Mouse (Mus musculus): ENCODE measurements at regions not wholly inside any gene's neighbourhood (a gene's known extent, or its start where the extent isn't known, plus 50 kb on each side); places are given as distances from the start of the nearest gene placed in this dataset.

DNA sequence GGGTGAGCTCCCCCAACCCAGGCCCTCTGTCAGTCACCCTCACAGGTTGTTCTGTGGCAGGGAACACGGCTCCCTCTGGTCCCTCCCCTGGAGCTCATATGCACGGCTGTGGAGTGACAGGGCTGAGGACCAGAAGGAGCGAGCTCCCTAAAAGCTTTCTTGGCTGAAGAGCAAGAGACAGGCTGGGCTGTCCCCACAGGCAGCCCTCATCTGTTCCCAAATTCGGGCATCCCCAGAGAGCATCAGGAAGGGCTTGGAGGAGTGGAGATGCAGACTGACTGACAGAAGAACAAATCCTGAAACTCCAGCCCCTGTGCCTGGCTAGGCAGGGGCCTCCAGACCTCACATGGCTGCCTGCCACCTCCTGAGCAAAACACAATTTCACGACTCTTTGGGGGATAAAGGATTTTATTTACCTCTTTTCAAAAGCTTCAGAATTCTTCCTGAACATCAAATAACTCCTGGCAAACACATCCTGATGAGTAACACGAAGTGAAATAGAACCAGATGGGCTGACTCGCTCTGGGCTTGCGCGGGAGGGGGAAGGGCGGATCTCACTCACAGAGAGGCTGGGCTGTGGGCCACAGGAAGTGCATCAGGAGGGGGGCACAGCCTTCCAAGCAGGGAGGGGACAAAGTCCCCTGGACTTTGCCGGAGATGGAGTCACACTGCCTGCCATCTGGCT, 232.7 kb upstream of the Zmiz1 start:
- no peaks in the 10 kb centered on the region for H3K9me3 ChIP-seq (ENCODE audit: low read length)
- H3K4me3 ChIP-seq (replicated peaks; ENCODE audit: low read length), result no peak overlapping the region
- H3K36me3 ChIP-seq (ENCODE audit: insufficient read depth, low read length), result no peaks in the 10 kb centered on the region
- no peak for TF ChIP-seq CTCF (conservative IDR thresholded peaks at IDR 0.05; ENCODE audit: low read length)
- no peak for TF ChIP-seq NANOG (IDR thresholded peaks at IDR 0.05; ENCODE audit: borderline replicate concordance, low read length)
- no peak for TF ChIP-seq POU5F1 (IDR thresholded peaks at IDR 0.05; ENCODE audit: borderline replicate concordance, low read length)
- H3K27me3 ChIP-seq (ENCODE audit: insufficient read depth, low read length), result peaks cover 28% of the 10 kb centered on the region; the same call in 1 of the 2 replicates
- H3K4me1 ChIP-seq (replicated peaks; ENCODE audit: low read depth, low read length), result peaks cover 14% of the 10 kb centered on the region

GRCm38 (mm10) chr14:25226840-25227506, 232.0 kb upstream of the Zmiz1 start:
- peaks cover 14% of the 10 kb centered on the region for H3K4me1 ChIP-seq (replicated peaks; ENCODE audit: low read depth, low read length)
- no peaks in the 10 kb centered on the region for H3K9me3 ChIP-seq (ENCODE audit: low read length)
- peaks cover 28% of the 10 kb centered on the region; the same call in 1 of the 2 replicates for H3K27me3 ChIP-seq (ENCODE audit: insufficient read depth, low read length)
- H3K36me3 ChIP-seq (ENCODE audit: insufficient read depth, low read length), result no peaks in the 10 kb centered on the region
- TF ChIP-seq POU5F1 (IDR thresholded peaks at IDR 0.05; ENCODE audit: borderline replicate concordance, low read length), result no peak
- H3K4me3 ChIP-seq (replicated peaks; ENCODE audit: low read length), result no peak overlapping the region

GRCm38 (mm10) chr14:25228321-25229047, 230.5 kb upstream of the Zmiz1 start:
- Histone ChIP-seq H3K27me3 (ENCODE audit: insufficient read depth, low read length) (peaks cover 32% of the 10 kb centered on the region; the same call in 1 of the 2 replicates), H3K4me3 (replicated peaks; ENCODE audit: low read length) (no peak overlapping the region), H3K9me3 (ENCODE audit: low read length) (no peaks in the 10 kb centered on the region), H3K4me1 (replicated peaks; ENCODE audit: low read depth, low read length) (peaks cover 17% of the 10 kb centered on the region), H3K36me3 (ENCODE audit: insufficient read depth, low read length) (no peaks in the 10 kb centered on the region)
- TF ChIP-seq NANOG (IDR thresholded peaks at IDR 0.05; ENCODE audit: borderline replicate concordance, low read length) (no peak), POU5F1 (IDR thresholded peaks at IDR 0.05; ENCODE audit: borderline replicate concordance, low read length) (no peak), CTCF (conservative IDR thresholded peaks at IDR 0.05; ENCODE audit: low read length) (no peak)

- Histone ChIP-seq H3K36me3 (ENCODE audit: insufficient read depth, low read length) (no peaks in the 10 kb centered on the region), H3K4me3 (replicated peaks; ENCODE audit: low read length) (no peak overlapping the region), H3K27me3 (ENCODE audit: insufficient read depth, low read length) (peaks cover 37% of the 10 kb centered on the region; the same call in 1 of the 2 replicates), H3K9me3 (ENCODE audit: low read length) (no peaks in the 10 kb centered on the region), H3K4me1 (replicated peaks; ENCODE audit: low read depth, low read length) (peaks cover 17% of the 10 kb centered on the region)
- no peak for TF ChIP-seq POU5F1 (IDR thresholded peaks at IDR 0.05; ENCODE audit: borderline replicate concordance, low read length)
- TF ChIP-seq CTCF (conservative IDR thresholded peaks at IDR 0.05; ENCODE audit: low read length), result no peak
- TF ChIP-seq NANOG (IDR thresholded peaks at IDR 0.05; ENCODE audit: borderline replicate concordance, low read length), result no peak
Measured at GRCm38 (mm10) chr14:25229569-25229968, 229.4 kb upstream of the Zmiz1 start.

- Histone ChIP-seq H3K27me3 (ENCODE audit: insufficient read depth, low read length) (peaks cover 26% of the 10 kb centered on the region; the same call in 1 of the 2 replicates), H3K9me3 (ENCODE audit: low read length) (no peaks in the 10 kb centered on the region), H3K4me1 (replicated peaks; ENCODE audit: low read depth, low read length) (0 out of 2 replicates have a peak, but pooled peaks cover 6% of the 10 kb centered on the region), H3K4me3 (replicated peaks; ENCODE audit: low read length) (no peak overlapping the region), H3K36me3 (ENCODE audit: insufficient read depth, low read length) (no peaks in the 10 kb centered on the region)
- TF ChIP-seq POU5F1 (IDR thresholded peaks at IDR 0.05; ENCODE audit: borderline replicate concordance, low read length), result no peak
- TF ChIP-seq NANOG (IDR thresholded peaks at IDR 0.05; ENCODE audit: borderline replicate concordance, low read length), result no peak
- no peak for TF ChIP-seq CTCF (conservative IDR thresholded peaks at IDR 0.05; ENCODE audit: low read length)
Measured at GRCm38 (mm10) chr14:25231881-25232280, 227.1 kb upstream of the Zmiz1 start.

DNA sequence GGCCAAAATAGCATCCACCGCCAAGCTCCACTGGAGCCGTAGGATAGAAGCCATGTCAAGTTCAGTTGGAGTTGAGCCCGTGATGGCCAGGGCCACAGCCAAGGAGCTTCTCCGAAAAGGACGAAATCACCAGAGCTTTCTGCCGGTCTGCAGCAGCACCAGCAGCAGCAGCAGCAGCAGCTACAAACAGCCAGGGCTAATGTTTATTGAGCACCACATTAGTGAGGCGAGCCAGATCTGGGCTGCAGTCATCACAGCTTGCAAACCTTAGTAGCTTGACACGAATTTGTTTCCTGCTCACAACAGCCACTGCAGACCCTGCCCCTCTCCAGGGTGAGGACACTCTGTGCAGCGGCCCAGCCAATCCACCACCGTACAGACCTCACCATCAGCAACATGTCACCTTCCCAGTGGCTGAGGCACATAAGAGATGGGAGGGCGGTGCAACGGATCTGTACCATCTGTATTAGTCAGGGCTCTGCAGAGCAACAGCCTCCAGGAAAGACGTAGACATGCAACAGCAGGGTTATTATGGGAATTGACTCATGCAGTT, 222.5 kb upstream of the Zmiz1 start:
- TF ChIP-seq CTCF (conservative IDR thresholded peaks at IDR 0.05; ENCODE audit: low read length) (no peak), NANOG (IDR thresholded peaks at IDR 0.05; ENCODE audit: borderline replicate concordance, low read length) (no peak), POU5F1 (IDR thresholded peaks at IDR 0.05; ENCODE audit: borderline replicate concordance, low read length) (no peak)
- no peaks in the 10 kb centered on the region for H3K36me3 ChIP-seq (ENCODE audit: insufficient read depth, low read length)
- H3K4me3 ChIP-seq (replicated peaks; ENCODE audit: low read length), result no peak overlapping the region
- no peaks in the 10 kb centered on the region; the same call in 1 of the 2 replicates for H3K9me3 ChIP-seq (ENCODE audit: low read length)
- H3K27me3 ChIP-seq (ENCODE audit: insufficient read depth, low read length), result peaks cover 9% of the 10 kb centered on the region; the same call in 1 of the 2 replicates
- H3K4me1 ChIP-seq (replicated peaks; ENCODE audit: low read depth, low read length), result peaks cover 6% of the 10 kb centered on the region; the same call in 1 of the 2 replicates

- H3K4me1 ChIP-seq (replicated peaks; ENCODE audit: low read depth, low read length), result peaks cover 4% of the 10 kb centered on the region; the same call in 1 of the 2 replicates
- H3K36me3 ChIP-seq (ENCODE audit: insufficient read depth, low read length), result no peaks in the 10 kb centered on the region
- H3K4me3 ChIP-seq (replicated peaks; ENCODE audit: low read length), result no peak overlapping the region
- H3K9me3 ChIP-seq (ENCODE audit: low read length), result no peaks in the 10 kb centered on the region; the same call in 1 of the 2 replicates
- H3K27me3 ChIP-seq (ENCODE audit: insufficient read depth, low read length), result peaks cover 2% of the 10 kb centered on the region; the same call in 1 of the 2 replicates
- TF ChIP-seq CTCF (conservative IDR thresholded peaks at IDR 0.05; ENCODE audit: low read length), result no peak
- TF ChIP-seq NANOG (IDR thresholded peaks at IDR 0.05; ENCODE audit: borderline replicate concordance, low read length), result no peak
- TF ChIP-seq POU5F1 (IDR thresholded peaks at IDR 0.05; ENCODE audit: borderline replicate concordance, low read length), result no peak
Measured at GRCm38 (mm10) chr14:25239335-25239960, 219.5 kb upstream of the Zmiz1 start.
